In genomic region chr5:149379861-149380260, GRCm38 (mm10) we compare ENCODE assay signal across 15 mouse cellular contexts. TPM values are rescaled to one million over a fixed set of nuclear protein-coding genes. Genes with fewer than 3 reads are reported as not detected.
DNase-seq lines count a peak whose midpoint lies in the region; ATAC-seq and TF ChIP-seq lines count a peak whose summit lies in the region.
"Had no signal": no experiment of that assay in that cellular context is flagged by ENCODE, and none has a peak within 500 bp of the region (broad histone marks: within the 10 kb centered on the region; RNA-seq: fewer than 3 reads in every experiment).

No protein-coding gene starts in this region.

- TF ChIP-seq CTCF in E14TG2a.4 (conservative IDR thresholded peaks at IDR 0.05; ENCODE audit: low read length), result no peak

- H3K4me2 ChIP-seq in embryonic facial prominence, embryonic 14.5 days (ENCODE audit: low read depth, low read length), result no peak overlapping the region
- H3K4me2 ChIP-seq in hindbrain, embryonic 12.5 days (replicated peaks), result no peak overlapping the region
- no peak overlapping the region for H3K4me2 ChIP-seq in midbrain, embryonic 15.5 days
- H3K4me2 ChIP-seq: embryonic facial prominence, embryonic 12.5 days; kidney, embryonic 15.5 days; limb, embryonic 13.5 days; lung, embryonic 14.5 days had no signal

- H3K27me3 ChIP-seq in E14TG2a.4 (ENCODE audit: insufficient read depth, low read length), result peaks cover 30% of the 10 kb centered on the region
- no peaks in the 10 kb centered on the region for H3K27me3 ChIP-seq in embryonic facial prominence, embryonic 14.5 days (replicated peaks; ENCODE audit: control insufficient read depth, insufficient read depth, low read length)
- peaks cover 6% of the 10 kb centered on the region; the same call in 1 of the 2 replicates for H3K27me3 ChIP-seq in hindbrain, embryonic 12.5 days
- no peaks in the 10 kb centered on the region for H3K27me3 ChIP-seq in midbrain, embryonic 15.5 days (replicated peaks)
- H3K27me3 ChIP-seq: embryonic facial prominence, embryonic 12.5 days; kidney, embryonic 15.5 days; limb, embryonic 13.5 days had no signal

- peaks cover 66% of the 10 kb centered on the region for H3K4me1 ChIP-seq in E14TG2a.4 (replicated peaks; ENCODE audit: low read depth, low read length)
- peaks cover 53% of the 10 kb centered on the region for H3K4me1 ChIP-seq in embryonic facial prominence, embryonic 14.5 days (ENCODE audit: control insufficient read depth, insufficient read depth, low read length)
- peaks cover 61% of the 10 kb centered on the region for H3K4me1 ChIP-seq in hindbrain, embryonic 12.5 days
- H3K4me1 ChIP-seq in midbrain, embryonic 15.5 days, result peaks cover 63% of the 10 kb centered on the region

- 89% methylated on average over 8 of the region's 8 CpGs for WGBS in embryonic facial prominence, embryonic 14.5 days
- 65% methylated on average over 8 of the region's 8 CpGs for WGBS in hindbrain, embryonic 12.5 days
- WGBS in midbrain, embryonic 15.5 days, result 57% methylated on average over 8 of the region's 8 CpGs

- ATAC-seq in embryonic facial prominence, embryonic 14.5 days (ENCODE audit: low read depth), result no peak
- ATAC-seq in hindbrain, embryonic 12.5 days (ENCODE audit: low FRiP score), result peak; percentile 23; the same call in 1 of the 2 replicates
- peak; percentile 50 for ATAC-seq in midbrain, embryonic 15.5 days (replicated peaks)
- ATAC-seq: activated CD4-positive, CD25-positive, alpha-beta regulatory T cell, adult 4 months had no signal

- no peaks in the 10 kb centered on the region for H3K36me3 ChIP-seq in E14TG2a.4 (ENCODE audit: insufficient read depth, low read length)
- H3K36me3 ChIP-seq in embryonic facial prominence, embryonic 14.5 days (ENCODE audit: control insufficient read depth, insufficient read depth, low read length), result no peaks in the 10 kb centered on the region
- no peaks in the 10 kb centered on the region for H3K36me3 ChIP-seq in hindbrain, embryonic 12.5 days
- no peaks in the 10 kb centered on the region for H3K36me3 ChIP-seq in midbrain, embryonic 15.5 days (replicated peaks)
- H3K36me3 ChIP-seq: embryonic facial prominence, embryonic 12.5 days; kidney, embryonic 15.5 days; limb, embryonic 13.5 days had no signal

- no peak overlapping the region for H3K9ac ChIP-seq in embryonic facial prominence, embryonic 14.5 days (ENCODE audit: low read depth, low read length)
- peak overlapping the region; percentile 15; the same call in 1 of the 2 replicates for H3K9ac ChIP-seq in hindbrain, embryonic 12.5 days
- H3K9ac ChIP-seq in midbrain, embryonic 15.5 days, result no peak overlapping the region
- H3K9ac ChIP-seq: embryonic facial prominence, embryonic 12.5 days; kidney, embryonic 15.5 days; limb, embryonic 13.5 days; lung, embryonic 14.5 days had no signal

- H3K9me3 ChIP-seq in E14TG2a.4 (ENCODE audit: low read length), result no peaks in the 10 kb centered on the region
- no peaks in the 10 kb centered on the region for H3K9me3 ChIP-seq in embryonic facial prominence, embryonic 14.5 days (ENCODE audit: control insufficient read depth, low read length)
- H3K9me3 ChIP-seq in hindbrain, embryonic 12.5 days (replicated peaks), result no peaks in the 10 kb centered on the region
- H3K9me3 ChIP-seq in midbrain, embryonic 15.5 days, result no peaks in the 10 kb centered on the region
- H3K9me3 ChIP-seq: embryonic facial prominence, embryonic 12.5 days; kidney, embryonic 15.5 days; limb, embryonic 13.5 days had no signal

- H3K27ac ChIP-seq in embryonic facial prominence, embryonic 14.5 days (replicated peaks; ENCODE audit: low read depth, low read length), result 0 out of 2 replicates have a peak overlapping the region, but pooled peaks have one; percentile 35
- H3K27ac ChIP-seq in hindbrain, embryonic 12.5 days, result peak overlapping the region; percentile 76
- peak overlapping the region; percentile 87 for H3K27ac ChIP-seq in midbrain, embryonic 15.5 days
- H3K27ac ChIP-seq: embryonic facial prominence, embryonic 12.5 days; kidney, embryonic 15.5 days had no signal

- DNase-seq in embryonic facial prominence, embryonic 14.5 days (ENCODE audit: low spot score), result no peak
- DNase-seq in testis, postnatal 14 days (ENCODE audit: low spot score), result no peak
- DNase-seq in spleen, postnatal 14 days (ENCODE audit: low spot score in 2 of 2), result no peak
- DNase-seq in c-Kit-positive CD71-positive TER-119-positive erythroid progenitor cells, embryonic 14.5 days (ENCODE audit: low spot score), result no peak
- DNase-seq: cerebellum, adult 9-10 months; heart, postnatal 4 days; thymus, postnatal 14 days had no signal

- H3K4me3 ChIP-seq in E14TG2a.4 (replicated peaks; ENCODE audit: low read length), result peak overlapping the region; percentile 35
- no peak overlapping the region for H3K4me3 ChIP-seq in embryonic facial prominence, embryonic 14.5 days (ENCODE audit: low read depth, low read length)
- H3K4me3 ChIP-seq in hindbrain, embryonic 12.5 days, result no peak overlapping the region
- H3K4me3 ChIP-seq in midbrain, embryonic 15.5 days, result no peak overlapping the region
- H3K4me3 ChIP-seq: embryonic facial prominence, embryonic 12.5 days; kidney, embryonic 15.5 days; limb, embryonic 13.5 days had no signal

RNA-seq across cellular contexts. Expression of gene Medag, which starts 31.7 kb away (rescaled TPM):
- 3.1 and 3.3 TPM in 2 replicates for polyA plus RNA-seq in embryonic facial prominence, embryonic 14.5 days (2014; fragmentation: Nextera tagmentation; extraction: Ambion mirVana)
- 1.0 and 1.1 TPM in 2 replicates for polyA plus RNA-seq in hindbrain, embryonic 12.5 days (2016; fragmentation: Nextera tagmentation; extraction: Ambion mirVana)
- 2.6 and 2.7 TPM in 2 replicates for polyA plus RNA-seq in midbrain, embryonic 15.5 days (2015; fragmentation: Nextera tagmentation; extraction: Ambion mirVana)

RNA-seq across cellular contexts. Expression of gene Tex26, which starts 59.6 kb away (rescaled TPM):
- polyA plus RNA-seq in embryonic facial prominence, embryonic 14.5 days (2014; fragmentation: Nextera tagmentation; extraction: Ambion mirVana), result 0.80 and 1.1 TPM in 2 replicates
- 1.1 and 1.2 TPM in 2 replicates for polyA plus RNA-seq in hindbrain, embryonic 12.5 days (2016; fragmentation: Nextera tagmentation; extraction: Ambion mirVana)
- polyA plus RNA-seq in midbrain, embryonic 15.5 days (2015; fragmentation: Nextera tagmentation; extraction: Ambion mirVana), result 0.92 and 1.1 TPM in 2 replicates
- polyA plus RNA-seq: activated CD4-positive, CD25-positive, alpha-beta regulatory T cell, adult 4 months had no signal

Comparison
In these comparisons a context has a peak if more than half of its experiments do, and no peak if none do; other contexts are left out.
1. H3K27ac ChIP-seq: peak in every context shown above with its lines; median percentile 87 in midbrain, embryonic 15.5 days; 76 in hindbrain, embryonic 12.5 days; 35 in embryonic facial prominence, embryonic 14.5 days.